Mouse (Mus musculus): ENCODE measurements around the gene Adk.

DNA sequence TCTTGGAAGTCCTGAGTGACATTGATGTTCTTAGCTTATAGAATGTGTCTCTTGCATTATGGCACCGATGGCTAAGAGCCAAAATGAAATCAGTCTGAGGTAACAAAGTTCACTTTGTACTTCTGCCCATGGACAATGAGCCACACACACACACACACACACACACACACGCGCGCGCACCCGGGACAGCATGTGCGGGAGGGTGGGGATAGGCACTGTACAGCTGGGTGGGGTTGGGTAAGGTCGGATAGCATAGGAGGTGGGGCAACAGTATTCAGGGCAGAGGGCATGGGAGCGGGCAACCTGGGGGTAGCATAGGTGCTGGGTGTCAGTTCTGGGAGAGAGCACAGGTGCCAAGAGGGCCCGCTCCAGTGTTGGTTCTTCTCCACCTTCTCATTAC is 432.3 kb downstream of the Adk start:
- TF ChIP-seq POLR2A (IDR thresholded peaks at IDR 0.05; ENCODE audit: control insufficient read depth, extremely low read depth, insufficient read depth, low read length, poor library complexity) (no peak), CTCF (IDR thresholded peaks at IDR 0.05; ENCODE audit: borderline replicate concordance, control insufficient read depth, extremely low read depth, insufficient read depth, low read length, poor library complexity) (no peak)

Measured in thymus, adult 2 months (tissue).